Mouse (Mus musculus) brain, adult 2 months (tissue): Measurements from ENCODE around the gene Khdrbs1.
A peak's percentile ranks its signal among the peaks of the same experiment; 100 is the strongest.
"Not testable (repeated sequence)": the region's sequence is repeated elsewhere in the genome, so short reads cannot be mapped to it uniquely, and the experiment has no call there.

Experiments
- DNase-seq: peaks from one replicate; pipeline ENCODE4 v3.0.0; 2011; ENCODE audit warnings: low read depth, low spot score

The Khdrbs1 gene

GRCm38 (mm10) chr4:129742232-129743009 lies at the start of gene Khdrbs1:
Gene Khdrbs1, minus strand, starts transcription at chr4:129742303.
- peak; percentile 99 for DNase-seq

DNA sequence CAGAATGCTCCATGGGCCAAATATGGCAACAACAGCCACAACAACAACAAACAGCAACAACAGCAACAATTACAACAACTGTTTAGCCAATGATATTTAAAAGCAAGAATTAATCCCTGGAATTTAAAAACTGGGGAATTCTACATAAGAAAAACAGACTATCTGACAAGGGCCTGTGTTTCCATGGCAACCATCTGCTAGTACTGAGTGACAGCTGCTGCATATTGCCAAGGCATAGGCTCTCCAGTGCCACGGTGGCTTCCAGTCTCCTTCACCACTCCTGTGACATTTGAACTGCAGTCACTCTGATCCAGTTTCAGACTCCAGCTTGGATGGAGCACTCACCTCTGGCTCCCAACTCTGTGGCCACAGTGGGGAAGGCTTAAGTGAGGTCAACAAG lies 49.3 kb upstream of the Khdrbs1 start:
- DNase-seq = peak; percentile 51

DNA sequence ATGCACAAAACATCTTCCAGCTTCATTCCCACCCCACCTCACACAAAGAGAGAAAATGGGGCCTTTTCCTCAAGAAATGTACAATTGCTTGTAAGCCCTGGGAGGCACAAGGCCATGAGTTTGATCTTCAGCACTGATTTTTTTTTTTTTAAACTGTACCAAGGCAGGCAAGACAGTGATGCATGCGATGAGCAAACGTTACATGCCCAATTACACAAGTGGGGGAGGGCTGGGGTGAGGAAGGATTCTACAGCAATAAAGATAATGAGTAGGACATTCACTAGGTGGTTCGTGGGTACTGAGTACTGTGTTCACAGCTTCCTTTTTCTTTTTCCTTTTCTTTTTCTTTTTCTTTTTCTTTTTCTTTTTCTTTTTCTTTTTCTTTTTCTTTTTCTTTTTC lies 48.4 kb upstream of the Khdrbs1 start:
- DNase-seq = no peak

GRCm38 (mm10) chr4:129789635-129790034 lies 47.5 kb upstream of the Khdrbs1 start:
- DNase-seq = no peak

GRCm38 (mm10) chr4:129788693-129789092 lies 46.6 kb upstream of the Khdrbs1 start:
- DNase-seq = no peak

DNA sequence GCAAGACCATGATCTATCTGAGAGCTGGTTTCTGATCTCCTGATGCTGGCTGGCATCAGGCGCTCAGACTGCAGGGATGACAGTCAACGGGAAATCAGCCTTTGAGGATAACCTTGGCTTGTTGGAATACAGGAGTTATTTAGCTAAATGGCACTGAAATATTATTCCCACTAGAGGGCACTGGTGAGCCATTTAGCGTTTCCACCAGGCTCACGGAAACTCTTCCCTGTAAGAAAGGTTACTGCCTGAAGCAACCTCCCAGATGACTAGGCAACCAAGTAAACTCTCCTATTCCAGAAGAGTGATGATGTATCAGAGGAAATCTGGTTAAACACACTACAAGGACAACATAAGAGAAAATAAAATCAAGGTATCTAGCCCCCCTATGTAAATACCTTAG lies 43.1 kb upstream of the Khdrbs1 start:
- peak; percentile 92 for DNase-seq

DNA sequence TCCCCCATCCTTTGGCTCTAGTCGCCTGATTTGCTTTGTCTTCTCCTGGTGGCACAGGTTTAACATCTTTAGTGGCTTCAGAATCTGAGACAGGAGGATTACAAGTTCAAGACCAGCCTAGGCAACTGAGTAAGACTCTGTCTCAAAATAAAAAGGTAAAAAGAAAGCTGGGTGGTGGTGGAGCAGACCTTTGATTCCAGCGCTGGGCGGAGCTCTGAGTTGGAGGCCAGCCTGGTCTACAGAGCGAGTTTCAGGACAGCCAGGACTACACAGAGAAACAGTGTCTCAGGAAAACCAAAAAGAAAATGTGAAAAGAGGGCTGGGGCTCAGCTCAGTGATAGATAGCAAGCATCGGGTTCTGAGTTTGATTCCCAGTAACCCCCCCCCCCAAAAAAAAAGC lies 41.4 kb upstream of the Khdrbs1 start:
- no peak for DNase-seq

DNA sequence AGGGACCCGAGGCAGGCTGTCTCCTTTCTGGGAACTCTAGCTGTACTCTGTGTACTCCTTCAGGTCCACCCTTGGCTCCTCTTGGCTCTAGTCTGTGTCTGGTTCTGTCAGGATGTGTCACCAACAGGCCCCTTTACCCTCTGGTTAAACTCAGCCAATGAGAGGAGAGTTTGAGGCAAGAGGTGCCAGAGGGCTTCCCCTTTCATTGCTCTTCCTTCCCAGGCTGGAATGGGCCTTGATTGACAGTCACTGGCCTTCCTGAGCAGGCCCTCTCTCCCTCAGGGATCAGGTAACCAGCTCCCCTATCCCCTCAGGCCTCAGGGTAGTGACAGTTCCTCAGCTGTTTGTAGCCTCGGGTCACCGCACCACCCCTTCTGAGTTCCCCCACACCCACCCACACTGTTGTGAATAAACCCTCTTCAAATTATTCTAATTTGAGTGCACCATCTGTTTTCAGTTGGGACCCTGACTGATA lies 40.8 kb upstream of the Khdrbs1 start:
- DNase-seq = no peak

DNA sequence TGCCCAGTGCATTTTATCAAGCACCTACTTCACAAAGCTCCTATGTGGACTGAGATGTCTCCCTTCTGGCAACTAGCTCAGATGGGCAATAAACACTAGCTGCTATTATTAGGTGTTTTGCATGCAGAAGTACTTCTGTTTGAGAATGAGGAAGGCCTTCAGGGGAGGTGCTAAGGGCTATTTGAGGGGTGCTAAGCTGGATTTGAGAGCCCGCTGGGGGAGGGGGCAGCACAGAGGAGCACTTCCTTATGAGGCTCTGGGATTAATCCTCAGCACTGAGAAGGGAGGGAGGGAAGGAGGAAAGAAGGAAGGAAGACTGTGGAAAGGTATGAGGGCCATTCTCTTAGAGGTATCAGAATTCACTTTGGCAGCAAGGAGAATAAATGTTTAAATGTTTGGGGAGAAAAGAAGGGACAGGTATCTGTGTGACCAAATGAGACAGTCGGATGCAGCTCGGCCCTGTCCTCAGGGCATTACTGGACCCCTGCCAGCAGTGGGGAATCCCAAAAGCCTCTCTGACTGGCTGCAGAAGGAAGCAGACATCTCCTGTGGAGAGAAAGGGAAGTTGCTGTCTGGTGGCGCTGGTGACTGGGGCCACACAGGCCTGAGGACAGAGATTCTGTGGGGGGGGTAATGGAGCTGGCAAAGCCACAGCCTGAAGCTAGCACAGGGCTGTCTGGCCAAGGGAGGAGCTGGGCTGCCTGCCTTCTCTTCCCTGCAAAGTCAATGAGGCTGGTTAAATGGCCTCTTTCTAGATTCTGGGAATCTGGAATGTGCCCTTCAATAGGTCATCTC lies 40.0 kb upstream of the Khdrbs1 start:
- peak; percentile 67 for DNase-seq

GRCm38 (mm10) chr4:129771672-129772521 lies 29.8 kb upstream of the Khdrbs1 start:
- DNase-seq = peak; percentile 88

DNA sequence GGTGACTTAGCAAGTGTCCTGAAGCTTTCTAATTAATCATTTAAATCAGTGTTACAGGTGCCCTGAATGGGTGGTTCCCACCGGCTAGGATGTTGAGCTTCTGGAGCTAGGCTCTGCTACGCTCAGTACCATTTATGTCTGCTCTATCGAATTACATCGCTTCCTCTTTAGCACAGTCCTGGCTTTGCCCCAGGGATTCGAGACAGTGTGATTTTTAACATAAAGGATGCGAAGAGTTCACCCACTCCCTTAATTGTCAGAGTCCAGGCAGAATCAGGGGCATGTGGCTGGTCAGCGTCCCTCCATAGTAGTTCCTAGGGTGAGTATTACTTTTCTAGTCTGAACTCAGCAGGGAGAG lies 29.2 kb upstream of the Khdrbs1 start:
- DNase-seq = no peak

GRCm38 (mm10) chr4:129770600-129770999 lies 28.5 kb upstream of the Khdrbs1 start:
- DNase-seq = no peak

GRCm38 (mm10) chr4:129768742-129769141 lies 26.6 kb upstream of the Khdrbs1 start:
- not testable (repeated sequence) for DNase-seq

DNA sequence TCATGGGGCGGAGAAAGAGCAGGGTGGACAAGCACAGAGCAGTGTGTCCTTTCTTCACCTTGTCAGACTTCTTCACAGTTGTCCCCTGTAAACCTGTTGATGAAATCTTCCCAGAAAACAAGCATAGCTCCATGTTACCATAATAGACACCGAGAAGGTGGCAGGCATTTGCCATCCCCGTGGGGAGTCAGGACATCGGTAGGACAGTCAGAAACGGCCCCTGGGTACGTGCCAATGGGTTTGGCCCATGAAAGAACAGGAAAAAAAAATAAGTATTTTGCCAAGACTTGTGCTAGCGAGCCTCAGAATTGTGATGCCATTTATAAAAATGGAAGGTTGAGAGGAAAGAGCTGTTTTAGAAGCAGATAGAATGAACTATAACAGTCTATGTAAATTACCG lies 25.7 kb upstream of the Khdrbs1 start:
- DNase-seq = no peak

DNA sequence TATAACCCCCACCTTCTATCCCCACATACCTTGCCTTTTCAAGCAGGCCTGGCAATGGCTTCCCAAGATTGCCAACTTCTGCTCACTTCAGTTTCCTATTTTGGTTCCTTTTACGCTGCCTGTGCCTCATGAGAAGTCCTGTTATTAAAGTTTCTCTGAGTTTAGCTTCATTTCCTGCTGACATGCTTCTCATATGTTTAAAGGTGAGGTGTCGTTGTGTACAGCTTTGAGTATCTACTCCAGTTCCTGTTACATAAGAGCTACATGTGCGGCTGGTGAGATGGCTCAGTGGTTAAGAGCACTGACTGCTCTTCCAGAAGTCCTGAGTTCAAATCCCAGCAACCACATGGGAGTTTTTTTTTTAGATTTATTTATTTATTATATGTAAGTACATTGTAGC lies 23.2 kb upstream of the Khdrbs1 start:
- no peak for DNase-seq

GRCm38 (mm10) chr4:129762496-129762895 lies 20.4 kb upstream of the Khdrbs1 start:
- not testable (repeated sequence) for DNase-seq

DNA sequence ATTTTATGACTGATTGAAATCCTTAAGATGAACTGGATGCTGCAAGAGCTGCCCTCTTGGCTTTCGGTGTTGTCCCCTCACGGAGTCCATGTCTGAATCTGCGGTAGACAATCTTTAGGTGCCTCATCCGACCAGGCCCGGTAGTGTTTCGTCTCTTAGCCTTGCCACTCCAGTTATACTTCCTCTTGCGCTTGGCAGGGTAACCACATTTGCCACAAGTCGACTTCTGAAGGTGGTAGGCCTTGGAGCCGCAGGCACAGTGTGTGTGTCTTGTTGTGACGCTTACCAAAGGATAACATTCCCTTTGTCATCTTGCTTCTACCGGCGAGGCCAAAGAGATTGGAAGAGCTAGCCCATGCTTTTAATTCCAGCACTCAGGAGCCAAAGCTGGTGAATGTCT lies 19.5 kb upstream of the Khdrbs1 start:
- no peak for DNase-seq

DNA sequence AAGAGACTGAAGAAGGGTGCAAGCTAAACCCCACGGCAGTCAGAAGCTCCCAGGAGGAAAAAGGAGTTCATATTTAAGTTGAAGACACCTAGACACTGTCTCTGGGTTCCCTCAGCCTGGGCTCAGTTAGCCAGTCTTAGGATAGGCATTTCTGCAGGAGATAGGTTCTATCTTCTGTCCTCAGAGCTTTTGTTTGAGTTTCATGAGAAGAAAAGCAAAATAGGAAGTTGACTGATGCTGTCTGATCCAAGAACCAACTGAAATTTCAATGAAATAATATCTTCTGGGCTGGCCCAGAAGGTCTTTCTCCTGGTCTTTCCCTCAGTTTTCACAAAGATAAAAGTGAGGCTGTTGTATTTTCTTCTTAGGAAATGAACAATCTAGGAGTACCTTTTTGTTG lies 13.4 kb upstream of the Khdrbs1 start:
- no peak for DNase-seq

DNA sequence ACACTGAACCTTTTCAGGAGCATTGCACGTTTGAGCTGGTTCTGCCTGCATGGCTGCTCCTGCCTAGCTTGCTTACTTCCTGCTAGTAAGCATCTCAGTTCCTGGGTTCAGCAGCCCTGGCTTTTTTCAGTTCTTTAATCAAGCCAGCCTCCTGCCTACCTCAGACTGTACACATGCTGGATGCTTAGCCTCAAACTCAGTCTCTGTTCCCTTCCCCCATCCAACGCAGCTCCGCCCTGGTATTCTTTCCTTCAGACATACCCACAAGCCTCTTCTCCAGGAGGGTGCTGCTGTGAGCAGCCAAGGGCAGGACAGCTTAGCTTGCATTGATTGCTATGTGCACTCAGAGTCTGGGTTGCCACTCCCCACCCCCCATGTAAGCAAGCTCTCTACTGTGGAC lies 12.6 kb upstream of the Khdrbs1 start:
- DNase-seq = peak; percentile 32

DNA sequence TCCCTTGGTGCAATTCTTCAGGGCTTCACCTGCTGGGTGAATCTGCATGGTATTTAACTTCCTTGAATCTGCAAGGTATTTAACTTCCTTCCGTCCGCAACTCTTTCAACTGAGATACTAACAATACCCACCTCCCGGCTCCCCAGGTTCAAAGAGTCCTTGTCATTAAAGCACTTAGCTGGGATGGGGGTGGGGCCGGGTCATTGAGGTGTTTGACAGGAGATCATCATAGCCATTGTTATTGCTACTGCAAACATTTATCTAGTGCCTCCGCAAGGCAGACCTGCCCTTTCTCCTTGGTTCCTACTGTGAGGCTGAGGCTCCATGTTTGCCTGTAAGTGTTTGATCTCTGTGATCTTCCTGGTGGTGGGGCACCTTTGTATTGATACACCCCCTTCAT lies 8.3 kb upstream of the Khdrbs1 start:
- DNase-seq = no peak

GRCm38 (mm10) chr4:129746591-129746990 lies 4.5 kb upstream of the Khdrbs1 start:
- DNase-seq = no peak

DNA sequence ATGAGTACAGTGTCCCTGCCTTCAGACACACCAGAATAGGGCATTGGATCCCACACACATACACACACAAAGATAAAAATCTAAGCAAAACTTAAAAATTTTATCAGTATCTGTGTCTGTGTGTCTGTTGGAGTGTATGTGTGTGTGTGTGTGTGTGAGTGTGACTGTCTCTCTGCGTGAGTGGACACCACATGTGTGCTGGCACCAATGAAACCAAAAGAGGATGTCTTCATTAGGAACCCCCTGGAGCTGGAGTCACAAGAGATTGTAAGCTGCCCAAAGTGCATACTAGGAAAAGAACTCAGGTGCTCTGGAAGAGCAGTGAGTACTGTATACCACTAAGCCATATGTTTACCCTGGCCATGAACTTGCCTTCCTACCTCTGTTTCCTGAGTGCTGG lies 4.0 kb upstream of the Khdrbs1 start:
- no peak for DNase-seq
